Mouse (Mus musculus) mouse trophoblast stem cell (cell line): ENCODE measurements around the gene Cacna1c.

Source experiments
- in situ Hi-C, 2 experiments: fragments of 300-500 bp; cut with MseI, MboI; formaldehyde crosslinking; loops; 2 replicates in 1 of 2; 3 replicates in 1 of 2; pipeline ENCODE4 v1.15.1; 2025

Cacna1c gene

DNA sequence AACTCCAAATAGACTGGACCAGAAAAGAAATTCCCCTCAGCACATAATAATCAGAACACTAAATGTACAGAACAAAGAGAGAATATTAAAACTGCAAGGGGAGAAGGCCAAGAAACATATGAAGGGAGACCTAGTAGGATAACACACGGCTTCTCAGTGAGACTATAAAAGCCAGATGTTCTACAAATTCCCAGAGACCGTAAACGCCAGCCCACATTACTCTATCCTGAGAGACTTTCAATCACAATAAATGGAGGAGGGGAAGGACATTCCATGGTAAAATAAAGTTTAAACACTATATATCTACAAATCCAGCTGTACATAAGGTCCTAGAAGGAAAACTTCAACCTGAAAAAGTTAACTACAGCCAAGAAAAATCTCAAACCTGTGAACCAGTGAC lies 185.3 kb downstream of the Cacna1c start:
- in situ Hi-C loops = no loop called here

DNA sequence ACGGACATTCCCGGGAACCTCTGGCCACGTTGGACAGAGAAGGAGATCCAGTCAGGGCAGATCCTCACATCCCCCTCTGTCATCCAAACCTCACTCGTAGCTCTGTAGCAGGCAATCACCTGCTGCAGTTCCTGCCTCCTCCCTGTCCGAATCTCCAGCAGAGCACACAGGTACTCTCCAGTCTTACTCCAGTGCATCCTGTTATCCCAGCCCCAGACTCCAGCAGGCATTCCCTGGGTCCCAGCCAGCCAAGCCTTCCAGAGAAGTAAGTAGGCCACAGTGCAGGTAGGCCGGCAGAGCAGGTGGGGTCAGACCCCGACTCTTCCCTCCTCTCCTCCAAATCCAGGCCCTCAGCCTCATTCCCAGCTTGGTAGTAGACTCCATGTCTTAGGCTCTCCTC lies 186.7 kb downstream of the Cacna1c start:
- in situ Hi-C loops = no loop called here

DNA sequence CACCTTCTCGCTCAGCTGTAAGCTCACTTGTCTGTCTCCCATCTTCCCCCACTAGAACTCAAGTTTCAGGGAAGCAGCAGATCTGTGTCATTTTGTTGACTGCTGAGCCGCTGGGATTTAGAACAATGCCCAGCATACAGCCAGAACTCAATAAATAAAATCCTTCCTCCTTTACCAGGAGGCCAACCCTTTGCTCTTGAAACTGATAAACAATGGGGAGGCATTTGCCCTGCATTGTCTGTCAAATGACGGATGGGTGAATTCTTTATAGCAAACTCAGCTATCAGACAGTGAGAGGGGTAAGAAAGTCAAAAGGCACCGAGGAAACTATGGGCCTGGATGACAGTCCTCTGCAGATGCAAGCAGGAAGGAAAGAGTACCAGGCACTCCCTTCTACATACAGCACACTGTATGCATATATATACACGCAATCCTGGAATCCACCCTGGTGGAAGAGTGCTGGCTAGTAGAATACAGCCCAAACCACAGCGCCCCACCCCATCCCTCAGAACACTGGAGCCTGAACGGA lies 187.5 kb downstream of the Cacna1c start:
- in situ Hi-C loops = no loop called here

DNA sequence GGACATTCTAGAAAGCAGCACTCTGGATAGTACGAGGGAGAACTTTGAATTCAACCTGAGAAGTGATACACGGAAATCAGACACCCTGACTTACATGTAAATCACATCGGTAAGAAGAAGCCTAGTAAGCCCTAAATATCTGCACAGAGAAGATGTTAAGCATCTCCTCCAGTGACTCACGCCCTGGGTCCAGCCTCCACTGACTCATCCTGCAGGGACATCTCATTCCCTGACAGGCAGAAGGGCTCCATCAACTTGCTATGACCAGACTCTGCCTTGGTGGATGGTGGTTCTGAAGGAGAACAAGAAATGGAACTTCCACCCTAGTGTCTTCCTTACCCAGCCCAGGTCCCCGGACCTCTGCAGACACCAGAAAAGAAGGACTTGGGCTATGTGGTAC lies 191.6 kb downstream of the Cacna1c start:
- in situ Hi-C loops = no loop called here

DNA sequence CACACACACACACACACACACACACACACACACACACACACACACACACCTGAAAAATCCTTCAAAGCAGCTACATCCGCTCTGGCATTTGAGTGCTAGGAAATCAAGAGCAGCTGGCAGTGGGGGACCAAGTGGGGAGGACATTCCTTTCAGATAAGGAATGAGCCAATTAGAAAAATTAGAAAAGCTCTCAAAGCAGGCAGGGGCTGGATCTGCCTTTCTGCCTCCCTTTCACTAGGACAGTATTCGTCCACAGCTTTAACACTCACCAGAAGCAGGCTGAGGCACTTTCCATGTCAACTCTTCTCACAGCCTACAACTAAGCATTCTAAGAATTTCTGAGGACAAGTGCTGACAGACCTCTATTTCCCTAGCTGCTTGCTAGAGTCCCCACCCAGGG lies 194.8 kb downstream of the Cacna1c start:
- in situ Hi-C loops = no loop called here

DNA sequence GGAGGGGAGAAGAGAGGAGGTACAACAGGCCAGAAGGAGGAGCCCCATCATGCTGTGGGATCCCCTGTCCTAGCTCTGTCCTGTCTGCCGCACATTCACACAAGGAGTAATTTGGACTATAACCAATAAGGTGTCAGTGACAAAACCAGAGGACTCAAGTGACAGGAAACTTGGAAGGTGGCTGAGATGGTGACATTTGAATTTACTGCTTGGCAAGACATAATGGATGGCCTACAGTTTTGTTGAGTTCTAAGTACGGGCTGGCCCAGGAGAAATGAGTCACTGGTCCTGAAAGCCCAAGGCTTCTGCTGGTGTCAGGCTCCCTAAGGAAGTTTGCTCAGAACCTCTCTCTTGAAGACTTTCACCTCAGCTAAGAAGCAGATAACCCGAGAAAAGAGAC lies 196.0 kb downstream of the Cacna1c start:
- in situ Hi-C loops = no loop called here

DNA sequence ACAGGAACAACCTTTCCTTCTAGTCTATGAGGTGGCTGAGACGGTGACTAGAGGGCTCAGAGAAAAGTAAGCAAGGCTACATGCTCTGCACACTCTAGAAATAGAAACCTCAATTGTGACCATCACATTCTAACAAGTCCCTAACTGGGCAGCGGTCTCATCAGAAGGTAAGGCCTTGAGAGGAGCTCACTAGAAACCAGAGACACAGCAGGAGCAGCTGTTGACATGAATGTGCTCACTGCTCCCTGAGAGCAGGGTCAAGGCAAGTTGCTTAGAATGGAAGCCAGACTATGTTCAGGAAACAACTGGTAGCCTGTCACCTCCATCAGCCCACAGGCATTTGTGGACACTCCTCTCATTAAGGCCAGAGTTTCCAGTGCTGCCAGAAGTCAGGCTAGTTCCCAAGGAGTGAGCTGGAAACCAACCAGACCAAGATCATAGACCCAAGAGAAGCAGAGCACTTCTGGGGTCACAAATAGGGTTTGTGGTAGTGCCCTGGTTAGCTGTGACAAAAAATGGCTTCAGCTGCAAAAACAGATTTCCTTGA lies 196.8 kb downstream of the Cacna1c start:
- in situ Hi-C loops = no loop called here

DNA sequence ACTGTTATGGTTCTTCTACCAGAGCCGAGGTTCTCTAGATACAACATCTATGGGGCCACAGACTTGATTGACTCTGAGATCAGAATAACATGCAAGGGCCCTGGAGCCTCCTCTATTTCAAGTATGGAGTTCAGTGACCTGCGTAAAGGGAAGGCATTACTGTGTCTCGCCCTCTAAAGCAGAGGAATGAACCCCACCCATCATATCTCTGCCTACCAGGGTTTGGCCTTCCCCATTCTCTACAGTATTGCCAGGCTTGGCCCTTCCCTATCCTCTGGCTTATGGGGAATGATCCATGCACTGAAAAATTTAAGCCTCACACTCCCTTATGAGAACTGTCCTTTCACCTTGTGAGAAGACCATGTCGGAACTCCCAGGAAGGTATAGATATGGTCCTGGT lies 198.8 kb downstream of the Cacna1c start:
- in situ Hi-C loops = no loop called here

DNA sequence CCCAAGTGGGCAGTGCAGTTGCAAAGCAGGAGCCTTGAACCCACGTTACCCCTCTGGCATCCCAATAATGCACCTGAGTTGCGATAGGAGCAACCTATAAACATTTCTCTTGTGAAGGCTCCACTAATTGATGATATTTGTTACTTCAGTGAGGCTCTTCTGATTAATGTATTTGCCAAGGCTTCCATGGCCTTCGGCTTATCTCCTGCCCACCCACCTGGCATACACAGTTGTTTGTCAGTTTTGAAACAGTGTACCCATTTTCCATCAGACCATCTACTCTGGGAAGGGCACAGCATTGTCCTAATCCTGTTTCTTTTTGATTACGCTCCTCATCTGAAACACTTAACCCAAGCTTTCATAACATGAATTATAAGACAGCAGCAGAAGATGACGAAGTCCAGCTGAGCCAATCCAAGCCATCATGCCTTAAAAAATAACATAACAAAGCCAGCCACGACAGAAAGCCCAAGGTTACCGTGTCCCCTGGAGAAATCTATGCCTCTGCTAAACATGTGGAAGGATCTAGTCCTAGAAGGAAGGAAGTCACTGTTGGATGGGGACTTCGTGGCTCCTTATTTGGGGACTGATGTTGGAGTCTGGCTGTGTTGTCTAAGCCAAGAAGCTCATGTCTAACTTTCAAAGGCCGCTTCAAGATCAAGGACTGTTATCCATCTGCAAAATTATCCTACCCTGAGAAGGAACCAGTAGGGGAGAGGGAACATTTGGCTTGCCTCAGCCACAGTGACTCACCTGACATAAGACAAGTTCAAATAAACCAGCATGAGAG lies 201.8 kb downstream of the Cacna1c start:
- in situ Hi-C loops = no loop called here

DNA sequence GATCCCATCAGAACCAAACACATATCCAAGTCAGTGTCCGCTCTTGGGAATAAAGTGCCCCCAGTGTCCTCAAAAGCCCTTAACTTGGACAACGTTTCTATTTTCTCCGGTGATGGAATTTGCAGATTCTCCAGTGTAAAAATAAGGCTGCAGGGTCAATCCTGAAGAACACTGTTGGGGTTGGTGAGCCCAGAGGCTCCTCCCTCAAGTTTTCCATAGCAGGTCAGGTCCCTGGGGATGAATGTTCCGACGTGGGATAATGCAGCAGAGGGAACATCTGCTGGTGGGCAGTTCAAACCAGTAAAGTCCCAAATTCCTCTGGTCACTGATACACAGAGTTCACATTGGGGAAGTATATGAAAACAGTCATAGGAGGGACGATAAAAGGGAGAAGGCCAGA lies 203.8 kb downstream of the Cacna1c start:
- in situ Hi-C loops = no loop called here

DNA sequence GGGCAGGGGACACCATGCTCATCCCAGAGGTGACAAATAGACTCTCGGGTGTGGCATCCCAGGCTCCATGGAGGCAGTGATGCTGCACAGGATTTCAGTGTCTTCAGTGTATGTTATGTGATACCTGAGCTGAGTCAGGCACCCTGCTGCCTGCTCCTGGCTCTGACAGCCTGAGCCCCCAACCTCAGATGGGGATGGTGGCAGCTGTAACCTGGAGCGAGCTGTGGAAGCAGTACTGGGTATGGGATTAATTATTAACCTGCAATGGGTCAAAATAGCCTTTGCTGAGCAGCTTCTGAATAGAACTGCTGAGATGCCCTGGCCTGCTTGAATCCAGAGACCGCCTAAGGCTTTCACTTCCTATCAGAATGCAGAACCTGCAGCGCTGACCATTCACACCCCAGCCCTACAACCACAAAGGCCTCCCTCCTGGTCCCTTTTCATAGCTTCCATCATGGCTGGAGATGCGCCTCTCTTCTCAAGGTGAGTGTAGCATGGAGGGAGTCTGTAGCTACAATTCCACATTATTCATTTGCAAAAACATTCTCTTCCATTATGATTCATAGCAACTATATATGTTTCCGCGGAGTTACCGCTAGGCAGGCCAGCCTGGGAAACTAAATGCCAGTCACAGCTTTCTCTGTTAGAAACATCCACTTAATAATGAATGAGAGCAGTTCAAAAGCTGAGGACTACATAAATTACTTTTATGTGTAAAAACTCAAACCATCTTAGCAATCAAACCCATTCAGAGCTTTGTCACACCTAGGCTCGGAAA lies 206.0 kb downstream of the Cacna1c start:
- in situ Hi-C loops = no loop called here

DNA sequence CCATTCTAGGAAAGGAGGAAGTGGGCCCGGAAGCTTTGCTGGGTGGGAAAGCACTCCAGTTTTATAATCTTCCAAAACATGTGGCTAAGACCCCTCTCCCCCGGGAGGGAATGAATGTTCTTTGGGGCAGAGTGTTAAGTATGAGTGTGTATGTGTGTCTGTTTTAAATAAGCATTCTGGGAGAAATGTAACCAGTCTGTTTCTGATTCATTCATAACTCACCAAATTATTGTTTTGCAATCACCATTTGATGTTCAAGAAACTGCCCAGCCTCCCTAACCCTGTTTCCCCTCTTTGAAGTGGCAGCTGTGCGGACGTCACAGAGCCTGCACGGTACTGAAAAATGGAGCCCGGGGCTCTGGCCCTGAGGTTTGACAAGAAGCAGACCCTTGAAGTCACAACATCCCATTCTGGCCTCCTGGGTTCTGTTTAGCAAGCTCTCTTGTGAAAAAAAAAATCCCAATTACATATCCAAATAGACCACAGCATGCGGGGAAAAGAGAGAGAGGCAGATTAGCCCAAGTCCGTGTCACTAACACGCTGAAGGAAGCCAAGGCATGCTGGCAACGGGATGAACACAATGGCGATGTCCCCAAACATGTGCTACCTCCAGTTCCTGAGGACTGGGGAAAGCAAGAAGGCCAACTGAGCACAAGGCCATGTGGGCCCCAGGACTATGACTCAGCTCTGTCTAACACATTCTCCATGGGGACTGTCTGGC lies 211.9 kb downstream of the Cacna1c start:
- in situ Hi-C loops = no loop called here

DNA sequence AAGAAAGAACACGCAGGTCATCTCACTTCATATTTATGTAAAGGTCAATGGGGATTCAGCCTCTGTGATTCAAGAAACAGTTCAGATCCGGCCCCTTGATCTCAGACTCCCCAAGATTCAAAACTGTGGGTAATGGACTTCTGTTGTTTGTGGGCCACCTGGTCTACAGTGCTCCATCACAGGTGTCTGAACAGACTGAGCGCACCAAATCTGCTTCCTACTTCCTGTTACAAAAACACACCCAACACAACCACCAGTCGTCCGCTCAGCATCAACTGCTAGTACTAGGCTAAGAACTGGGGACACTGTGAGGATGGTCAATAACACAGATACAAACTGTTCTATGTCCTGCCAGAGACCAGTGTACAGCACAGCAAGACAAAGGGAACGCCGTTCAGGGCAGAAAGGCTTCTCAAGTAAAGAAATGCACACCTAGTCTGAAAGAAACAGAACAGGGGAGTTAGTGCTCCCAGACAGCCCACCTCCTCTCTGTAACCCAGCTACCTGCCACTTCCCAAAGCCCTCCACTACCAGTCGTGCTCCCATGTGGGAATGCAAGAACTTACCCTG lies 212.7 kb downstream of the Cacna1c start:
- in situ Hi-C loops = no loop called here

DNA sequence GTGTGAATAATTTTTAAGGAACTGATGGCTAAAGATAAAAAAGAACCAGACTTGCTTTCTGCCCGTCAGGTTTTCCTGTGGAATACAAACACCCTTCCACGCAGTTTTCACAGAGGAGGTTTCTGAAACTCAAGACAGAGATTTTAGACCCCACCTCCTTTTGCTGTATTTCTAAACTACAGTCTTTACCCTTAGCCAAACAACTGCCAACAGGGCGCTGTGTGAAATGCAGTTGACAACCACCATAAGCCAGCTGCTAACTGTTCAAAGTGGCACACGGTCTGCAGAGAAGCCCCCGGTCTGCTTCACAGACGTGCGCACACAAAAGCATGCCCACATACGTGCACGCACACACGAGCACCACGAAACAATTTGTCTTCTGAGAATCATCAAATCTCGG lies 216.0 kb downstream of the Cacna1c start:
- in situ Hi-C loops = no loop called here

DNA sequence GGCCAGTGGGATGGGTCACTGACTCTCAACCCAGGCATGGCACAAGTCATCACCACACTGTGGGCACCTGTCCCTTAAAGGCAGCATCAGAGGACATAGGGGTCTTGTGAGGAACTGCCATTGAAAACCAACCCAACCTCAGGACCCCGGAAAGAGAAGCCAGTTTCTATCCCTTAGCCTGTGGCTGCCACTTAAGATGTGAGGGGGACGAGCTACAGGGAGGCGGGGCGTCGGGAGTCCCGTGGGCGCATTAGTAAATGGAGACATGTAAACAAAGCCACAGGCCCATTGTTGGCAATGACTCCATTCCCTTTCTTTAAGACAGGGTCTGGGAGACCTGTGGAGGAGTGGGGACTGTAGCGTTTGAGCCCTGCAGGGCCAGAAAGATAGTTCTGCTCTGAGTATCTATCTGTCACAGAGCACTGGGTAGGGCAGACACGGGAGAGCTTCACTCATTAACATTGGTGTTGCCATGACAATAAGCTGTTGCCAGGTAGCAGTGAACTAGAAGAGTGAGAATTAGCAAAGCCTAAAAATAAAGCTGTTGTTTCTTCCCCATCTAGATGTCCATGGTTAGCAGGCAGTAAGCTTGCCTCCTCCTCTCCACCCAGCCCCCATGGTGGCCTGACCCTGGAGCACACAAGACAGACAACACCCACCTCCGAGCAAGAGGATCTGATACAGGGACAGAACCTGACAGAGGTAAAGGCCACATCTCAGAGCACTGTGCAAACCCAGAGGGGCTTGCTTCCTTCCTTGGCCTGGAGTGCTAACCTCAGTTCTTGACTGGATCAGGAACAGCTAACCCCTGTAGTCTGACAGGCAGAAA lies 218.6 kb downstream of the Cacna1c start:
- in situ Hi-C loops = no loop called here

DNA sequence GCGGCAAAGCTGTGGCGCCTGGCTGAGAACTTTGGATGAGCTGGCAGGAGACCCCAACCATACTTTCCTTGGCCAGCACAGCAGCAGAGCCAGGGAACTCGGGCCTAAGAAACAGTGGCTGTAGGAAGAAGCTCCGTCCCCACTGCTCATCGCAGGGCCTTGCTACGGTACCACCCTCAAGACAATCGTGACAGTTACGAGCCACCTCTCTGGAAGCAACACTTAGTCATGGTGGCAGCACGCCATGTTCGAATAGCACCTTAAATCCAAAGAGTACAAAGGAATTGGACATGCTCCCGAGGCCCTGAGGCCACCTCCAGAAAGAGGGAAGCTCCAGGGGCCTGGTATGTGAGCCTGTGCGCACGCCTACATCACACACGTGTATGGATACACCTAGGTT lies 219.6 kb downstream of the Cacna1c start:
- in situ Hi-C loops = no loop called here

DNA sequence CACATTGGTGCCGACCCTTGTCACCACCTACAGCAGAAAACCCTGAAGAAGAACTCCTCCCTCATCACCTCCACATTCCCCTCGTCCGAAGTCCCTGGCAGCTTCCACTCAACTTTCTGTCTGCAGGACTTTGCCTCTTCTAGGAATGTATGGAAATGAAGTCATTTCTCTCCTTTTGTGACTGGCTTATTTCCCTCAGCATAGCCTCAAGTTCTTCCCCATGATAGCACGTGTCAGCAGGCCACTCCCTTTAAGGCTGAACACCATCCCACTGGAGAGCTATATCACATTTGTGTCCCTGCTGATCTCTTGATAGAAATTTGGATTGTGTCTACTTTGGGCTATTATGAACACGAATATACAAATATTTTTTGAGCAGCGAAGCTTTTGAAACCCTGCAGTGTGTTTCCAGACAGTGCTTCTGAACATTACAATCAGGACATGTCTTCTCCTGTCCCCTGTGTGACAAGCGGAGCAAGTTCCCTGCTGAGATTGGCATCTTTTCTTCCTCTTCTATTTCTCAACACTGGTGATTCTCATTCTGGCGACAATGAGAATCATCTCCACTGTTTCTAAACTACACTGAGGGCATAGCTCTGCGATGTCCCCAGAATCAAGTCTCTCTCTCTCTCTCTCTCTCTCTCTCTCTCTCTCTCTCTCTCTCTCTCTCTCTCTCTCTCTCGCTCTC lies 224.2 kb downstream of the Cacna1c start:
- in situ Hi-C loops = no loop called here

DNA sequence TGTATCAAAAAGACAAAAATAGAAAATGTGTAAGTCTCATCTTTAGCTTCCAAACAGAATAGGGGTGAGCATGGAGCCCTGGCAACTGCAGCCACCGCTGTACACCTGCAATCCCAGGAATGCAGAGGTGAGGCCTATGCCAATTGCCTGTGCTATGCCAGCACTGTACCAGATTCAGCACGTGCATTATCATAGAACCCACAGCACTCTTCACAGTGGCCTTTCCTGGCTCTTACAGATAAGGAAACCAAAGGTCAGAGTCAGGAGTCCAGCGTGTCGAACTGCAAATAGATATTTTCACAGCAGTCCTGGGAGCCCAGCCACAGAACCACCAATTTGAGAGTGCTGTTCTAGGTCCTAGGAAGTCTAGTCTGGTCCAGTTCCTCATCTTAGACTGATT lies 227.4 kb downstream of the Cacna1c start:
- in situ Hi-C loops = no loop called here

DNA sequence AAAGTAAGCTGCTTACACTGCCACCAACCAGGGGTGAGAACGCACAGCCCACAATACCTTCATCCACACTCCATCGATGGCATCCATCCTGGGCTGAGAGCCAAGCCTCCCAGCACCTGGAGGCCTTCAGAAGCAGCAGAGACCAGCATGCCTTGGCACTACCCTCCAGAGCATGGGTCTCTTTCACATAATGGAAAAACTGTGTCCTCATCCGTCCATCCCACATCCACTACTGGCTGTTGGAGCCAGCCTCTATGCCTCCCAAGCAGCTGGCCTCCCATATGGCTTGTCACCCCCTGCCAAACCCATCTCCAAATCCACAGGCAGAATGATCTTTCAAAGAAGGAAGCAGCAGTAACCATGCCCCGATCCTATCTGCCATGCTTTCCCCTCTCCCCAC lies 229.3 kb downstream of the Cacna1c start:
- in situ Hi-C loops = no loop called here

DNA sequence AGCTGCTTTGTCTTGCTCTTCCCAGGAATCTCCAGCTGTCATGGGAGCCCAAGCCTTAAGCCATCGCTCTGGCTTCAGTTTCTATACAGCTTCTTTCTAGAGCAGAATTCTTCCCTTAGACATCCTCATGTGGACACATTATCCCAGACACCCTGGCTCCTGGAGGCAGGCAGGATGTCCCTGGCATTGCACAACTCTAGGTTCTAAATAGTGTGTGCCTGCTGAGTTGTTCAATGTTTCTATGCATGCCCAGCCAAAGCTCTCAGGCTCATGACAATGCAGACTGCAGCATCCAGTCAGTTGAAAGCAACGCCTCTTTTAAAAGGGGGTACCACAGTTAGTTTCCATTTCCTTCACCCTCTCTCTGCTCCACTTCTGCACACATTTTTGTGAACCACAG lies 230.6 kb downstream of the Cacna1c start:
- in situ Hi-C loops = no loop called here
